Mouse (Mus musculus) lung, embryonic 14.5 days (tissue): ENCODE data around the gene Fads1. TPM values are rescaled to one million over a fixed set of nuclear protein-coding genes. Genes with fewer than 3 reads are reported as not detected.
A peak's percentile ranks its signal among the peaks of the same experiment; 100 is the strongest.

Source experiments
- ATAC-seq: fragments of 200-750 bp; cut with Nextera tagmentation; 2 replicates; pipeline ENCODE4 v1.8.0; 2017; ENCODE audit warnings: mild to moderate bottlenecking, moderate TSS enrichment, moderate library complexity; ENCODE audit not compliant: insufficient read depth
- DNase-seq: peaks from one replicate; pipeline ENCODE4 v3.0.0-alpha.2; 2015
- H3K27ac ChIP-seq: fragments of 300-500 bp; sonication (generic); 2 replicates; pipeline ENCODE4 v1.5.1; 2014; ENCODE audit warnings: low read depth, mild to moderate bottlenecking, moderate library complexity
- H3K27me3 ChIP-seq: fragments of 300-500 bp; sonication (generic); 2 replicates; pipeline ENCODE4 v1.6.1; 2014; ENCODE audit warnings: low read length, control low read depth; ENCODE audit not compliant: insufficient read depth
- H3K36me3 ChIP-seq: fragments of 300-500 bp; sonication (generic); 2 replicates; pipeline ENCODE4 v1.6.1; 2014; ENCODE audit warnings: control low read depth; ENCODE audit not compliant: insufficient read depth
- H3K4me1 ChIP-seq: fragments of 300-500 bp; sonication (generic); 2 replicates; pipeline ENCODE4 v1.6.1; 2014; ENCODE audit warnings: antibody characterized with exemption, control low read depth; ENCODE audit not compliant: insufficient read depth
- H3K4me2 ChIP-seq: fragments of 300-500 bp; sonication (generic); 2 replicates; pipeline ENCODE4 v1.6.1; 2014; ENCODE audit warnings: mild to moderate bottlenecking
- H3K4me3 ChIP-seq: fragments of 300-500 bp; sonication (generic); 2 replicates; pipeline ENCODE4 v1.5.1; 2014; ENCODE audit warnings: low read depth, low read length
- H3K9ac ChIP-seq: fragments of 300-500 bp; sonication (generic); 2 replicates; pipeline ENCODE4 v1.6.1; 2014
- H3K9me3 ChIP-seq: fragments of 300-500 bp; sonication (generic); 2 replicates; pipeline ENCODE4 v1.6.1; 2016; ENCODE audit warnings: low read depth, low read length, control low read depth
- CTCF ChIP-seq: IDR thresholded peaks from 2 replicates; pipeline ENCODE4 v1.5.1; 2016; ENCODE audit warnings: antibody characterized with exemption, low read depth
- WGBS: fragments of 180-500 bp; shearing (Covaris S2); extraction: QIAGEN DNeasy Blood & Tissue Kit; methylation state at CpG from one replicate; pipeline ENCODE4 v1.1.7; 2014; 5-methylcytosine and 5-hydroxymethylcytosine counted together
- polyA plus RNA-seq: library from polyadenylated mRNA; unstranded; fragments of >200 nt; fragmentation: Nextera tagmentation; extraction: Ambion mirVana; gene quantifications from 2 replicates; pipeline ENCODE4 v1.2.1, GENCODE M21; 2014

Gene Fads1
- polyA plus RNA-seq, 1 experiment from 2014 or later: 117 TPM

DNA sequence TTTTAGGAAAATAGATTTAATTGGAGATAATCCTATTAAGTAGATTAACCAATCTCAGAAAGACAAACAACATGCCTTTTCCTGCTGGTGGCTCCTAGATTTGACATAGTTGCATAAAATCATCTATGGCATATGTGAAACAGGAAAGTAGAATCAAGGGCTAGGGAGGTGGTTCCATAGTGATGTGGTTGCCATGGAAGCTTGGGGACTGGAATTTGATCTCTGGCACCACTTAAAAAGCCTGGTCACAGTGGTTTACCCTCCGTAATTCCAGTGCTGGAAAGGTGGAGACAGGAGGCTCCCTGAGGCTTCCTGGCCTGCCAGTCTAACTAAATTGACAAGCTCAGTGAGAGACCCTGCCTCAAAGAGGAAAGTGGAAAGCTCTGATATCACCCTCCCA is 12.2 kb upstream of the Fads1 start:
- H3K9ac ChIP-seq: no peak overlapping the region
- H3K36me3 ChIP-seq: no peaks in the 10 kb centered on the region
- no peaks in the 10 kb centered on the region for H3K9me3 ChIP-seq
- TF ChIP-seq CTCF: no peak
- no peak for ATAC-seq
- H3K4me3 ChIP-seq: no peak overlapping the region
- no peak for DNase-seq
- no peaks in the 10 kb centered on the region for H3K4me1 ChIP-seq
- H3K4me2 ChIP-seq: no peak overlapping the region
- 24% methylated on average over 1 of the region's 1 CpGs for WGBS
- no peaks in the 10 kb centered on the region for H3K27me3 ChIP-seq
- H3K27ac ChIP-seq: no peak overlapping the region

DNA sequence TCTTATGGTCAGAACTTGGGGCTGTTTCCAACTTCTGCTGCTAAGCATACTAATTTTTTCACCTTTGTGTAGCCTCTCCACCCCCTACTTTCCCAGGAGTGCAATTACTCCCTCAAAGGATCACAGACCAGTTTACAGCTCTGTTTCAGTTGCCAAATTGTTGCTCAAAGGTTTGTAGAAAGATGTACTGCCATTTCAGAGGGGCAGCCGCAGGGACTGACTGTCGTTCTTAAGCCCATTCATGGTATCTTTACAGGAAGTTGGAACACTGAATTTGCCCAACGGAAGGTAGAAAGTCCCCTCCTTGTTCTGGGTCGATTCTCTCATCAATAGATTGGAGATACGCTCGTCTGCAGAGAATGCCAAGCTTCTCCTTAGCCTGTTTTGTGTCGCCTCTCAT is 11.3 kb upstream of the Fads1 start:
- no peaks in the 10 kb centered on the region for H3K9me3 ChIP-seq
- 85% methylated on average over 7 of the region's 7 CpGs for WGBS
- no peak for ATAC-seq

DNA sequence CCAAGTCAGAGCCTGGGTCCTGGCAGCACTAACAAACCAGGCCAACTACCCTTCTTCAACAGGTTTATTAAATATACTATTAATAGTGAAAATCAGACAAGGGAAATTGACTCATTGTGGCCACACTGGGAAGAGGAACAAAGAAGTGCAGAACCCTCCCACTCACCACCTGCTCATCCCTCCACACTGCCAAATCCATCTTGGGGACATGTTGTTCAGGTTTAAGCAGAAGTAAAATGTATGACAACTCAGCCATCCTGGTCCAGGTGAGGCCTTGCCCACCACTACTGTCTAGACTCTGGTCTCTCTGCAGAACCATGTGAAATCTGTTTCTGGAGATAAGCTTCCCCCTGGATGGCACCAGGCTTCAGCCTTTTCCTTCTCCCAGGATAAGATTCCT is 10.8 kb upstream of the Fads1 start:
- DNase-seq (no peak), ATAC-seq (no peak)
- no peak for TF ChIP-seq CTCF
- H3K4me3 ChIP-seq: no peak overlapping the region
- H3K36me3 ChIP-seq: no peaks in the 10 kb centered on the region
- H3K27ac ChIP-seq: no peak overlapping the region
- H3K4me1 ChIP-seq: 0 out of 2 replicates have a peak, but pooled peaks cover under 1% of the 10 kb centered on the region
- H3K9me3 ChIP-seq: no peaks in the 10 kb centered on the region
- no peaks in the 10 kb centered on the region for H3K27me3 ChIP-seq
- no peak overlapping the region for H3K9ac ChIP-seq
- no peak overlapping the region for H3K4me2 ChIP-seq

More for the DNA sequence above, 11.3 kb upstream of the Fads1 start:
- H3K4me3 ChIP-seq: no peak overlapping the region
- no peaks in the 10 kb centered on the region for H3K27me3 ChIP-seq
- H3K27ac ChIP-seq: no peak overlapping the region
- H3K4me2 ChIP-seq: no peak overlapping the region
- H3K9ac ChIP-seq: no peak overlapping the region
- DNase-seq: no peak
- H3K4me1 ChIP-seq: no peaks in the 10 kb centered on the region
- no peak for TF ChIP-seq CTCF
- H3K36me3 ChIP-seq: no peaks in the 10 kb centered on the region

DNA sequence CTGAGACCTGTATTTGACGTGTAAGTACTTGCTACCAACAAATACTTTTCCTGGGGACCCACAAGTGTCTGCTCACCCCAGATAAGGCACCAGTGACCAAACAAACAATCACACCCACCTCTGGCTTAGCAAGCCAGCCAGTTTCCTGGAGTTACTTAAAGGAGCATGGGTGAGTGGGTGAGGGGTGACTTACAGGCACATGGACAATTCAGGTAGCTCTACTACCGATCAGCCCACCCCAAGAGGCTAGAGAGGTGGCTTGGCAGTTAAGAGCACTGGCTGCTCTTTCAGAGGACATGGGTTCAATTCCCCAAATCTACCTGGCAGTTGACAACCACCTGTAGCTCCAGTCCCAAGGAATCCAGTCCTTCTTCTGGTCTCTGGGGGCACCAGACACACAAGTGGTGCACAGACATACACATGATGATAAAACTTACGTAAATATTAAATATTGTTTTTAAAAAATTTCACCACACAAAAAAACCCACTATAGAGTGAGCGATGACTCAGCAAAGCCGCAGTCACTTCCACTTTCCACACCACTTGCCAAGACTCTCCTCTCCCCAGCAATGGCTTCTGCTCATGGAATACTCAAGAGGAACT is 9.5 kb upstream of the Fads1 start:
- 64% methylated on average over 5 of the region's 5 CpGs for WGBS
- no peak for TF ChIP-seq CTCF
- Histone ChIP-seq H3K4me1 (0 out of 2 replicates have a peak, but pooled peaks cover 6% of the 10 kb centered on the region), H3K36me3 (no peaks in the 10 kb centered on the region), H3K4me3 (no peak overlapping the region), H3K9me3 (no peaks in the 10 kb centered on the region), H3K9ac (no peak overlapping the region), H3K27ac (no peak overlapping the region), H3K4me2 (no peak overlapping the region), H3K27me3 (no peaks in the 10 kb centered on the region)
- no peak for DNase-seq
- ATAC-seq: no peak

DNA sequence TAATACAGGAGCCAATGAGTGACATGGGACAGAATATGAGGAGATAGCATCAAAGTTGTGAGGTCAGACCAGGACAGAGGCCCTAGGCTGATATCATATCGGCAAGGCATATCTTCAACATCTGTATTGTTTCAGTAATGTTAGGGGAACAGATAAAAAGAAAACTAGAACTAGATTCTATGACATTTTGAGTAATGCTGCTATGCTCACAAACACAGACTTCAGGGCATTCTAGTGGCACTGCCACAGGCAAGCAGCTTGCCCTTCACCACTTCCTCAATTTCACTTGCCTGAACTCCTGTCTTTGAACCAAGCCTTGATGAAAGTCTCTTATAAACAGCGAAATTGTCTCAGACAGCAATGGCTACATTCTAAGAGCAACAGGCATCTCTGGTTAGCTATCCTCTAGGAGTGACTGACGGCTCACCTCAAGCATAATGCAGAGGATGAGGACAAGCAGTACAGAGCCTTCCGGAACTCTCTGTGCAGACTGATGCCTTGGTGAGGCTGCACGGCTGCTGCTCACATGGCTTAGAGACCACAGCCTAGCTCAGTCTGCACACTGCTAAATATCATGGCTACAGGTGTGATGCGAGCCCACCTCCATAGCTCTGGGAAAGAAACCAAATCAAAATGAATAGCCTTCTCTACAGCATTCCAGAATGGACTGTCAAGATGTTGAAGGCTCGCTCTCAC is 8.7 kb upstream of the Fads1 start:
- H3K4me2 ChIP-seq: no peak overlapping the region
- no peaks in the 10 kb centered on the region for H3K27me3 ChIP-seq
- ATAC-seq: no peak
- no peak overlapping the region for H3K9ac ChIP-seq
- DNase-seq: no peak
- no peak for TF ChIP-seq CTCF
- no peak overlapping the region for H3K27ac ChIP-seq
- WGBS: 85% methylated on average over 7 of the region's 7 CpGs
- H3K4me1 ChIP-seq: 0 out of 2 replicates have a peak, but pooled peaks cover 6% of the 10 kb centered on the region
- H3K36me3 ChIP-seq: no peaks in the 10 kb centered on the region
- H3K4me3 ChIP-seq: no peak overlapping the region
- H3K9me3 ChIP-seq: no peaks in the 10 kb centered on the region

DNA sequence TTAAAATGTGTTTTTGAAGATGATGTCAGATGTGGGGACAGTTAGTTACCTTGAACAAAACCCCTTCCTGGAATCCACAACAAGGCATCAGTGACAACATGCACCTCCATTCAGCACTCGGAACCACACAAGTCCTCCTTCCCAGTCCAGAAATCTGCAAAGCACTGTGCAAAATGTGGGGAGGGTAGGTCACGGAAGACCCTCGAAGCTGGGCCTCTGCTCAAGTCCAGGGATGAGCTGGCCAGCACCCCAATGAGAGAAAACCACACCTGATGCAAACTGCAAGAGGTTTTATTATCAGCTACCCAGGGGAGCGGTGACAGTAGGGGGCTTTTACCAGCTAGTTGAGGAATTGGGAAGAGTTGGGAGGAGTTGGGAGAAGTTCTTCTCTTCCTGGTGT is 7.7 kb upstream of the Fads1 start:
- no peak for ATAC-seq
- H3K9me3 ChIP-seq: no peaks in the 10 kb centered on the region
- H3K4me2 ChIP-seq: no peak overlapping the region
- H3K27ac ChIP-seq: no peak overlapping the region
- no peak for TF ChIP-seq CTCF
- 0 out of 2 replicates have a peak, but pooled peaks cover 6% of the 10 kb centered on the region for H3K4me1 ChIP-seq
- no peak overlapping the region for H3K4me3 ChIP-seq
- WGBS: 67% methylated on average over 4 of the region's 4 CpGs
- no peaks in the 10 kb centered on the region for H3K27me3 ChIP-seq
- DNase-seq: no peak
- H3K9ac ChIP-seq: no peak overlapping the region
- H3K36me3 ChIP-seq: no peaks in the 10 kb centered on the region

DNA sequence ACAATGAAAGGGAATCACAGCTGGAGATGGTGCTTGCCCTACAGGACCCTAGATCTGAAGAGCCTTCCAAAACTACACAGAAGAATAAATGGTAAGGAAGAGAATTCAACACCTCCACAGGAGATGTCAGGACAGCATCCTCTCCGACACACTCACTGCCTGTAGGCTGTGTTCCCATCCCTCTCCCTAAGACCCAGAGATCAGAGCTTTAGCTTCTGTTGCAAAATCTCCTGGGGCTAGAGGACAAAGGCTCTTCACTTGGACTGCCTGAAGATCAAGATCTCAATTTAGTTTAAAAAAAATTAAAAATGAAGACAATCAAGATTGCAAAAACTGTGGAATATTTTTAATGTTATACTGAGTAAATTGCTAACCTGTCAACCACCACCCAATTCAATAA is 6.2 kb upstream of the Fads1 start:
- Histone ChIP-seq H3K4me3 (no peak overlapping the region), H3K27ac (peak overlapping the region; percentile 58), H3K4me2 (peak overlapping the region; percentile 42; the same call in 1 of the 2 replicates), H3K36me3 (no peaks in the 10 kb centered on the region), H3K9me3 (no peaks in the 10 kb centered on the region), H3K4me1 (0 out of 2 replicates have a peak, but pooled peaks cover 6% of the 10 kb centered on the region), H3K27me3 (no peaks in the 10 kb centered on the region), H3K9ac (no peak overlapping the region)
- ATAC-seq (peak; percentile 78), DNase-seq (peak; percentile 48)
- 35% methylated on average over 1 of the region's 1 CpGs for WGBS
- no peak for TF ChIP-seq CTCF
